Mouse (Mus musculus): Measurements from ENCODE around the gene Gm340.

GRCm38 (mm10) chr19:41556981-41557380, 25.2 kb upstream of the Gm340 start:
- no peak for TF ChIP-seq CTCF (conservative IDR thresholded peaks at IDR 0.05 in 1 of 2, IDR thresholded peaks at IDR 0.05 in 1 of 2; ENCODE audit: low read depth in 2 of 2, low read length in 2 of 2)
- no peak for TF ChIP-seq CHD2 (IDR thresholded peaks at IDR 0.05; ENCODE audit: low read length)
- no peak for TF ChIP-seq POLR2A (IDR thresholded peaks at IDR 0.05; ENCODE audit: low read depth, low read length)
- TF ChIP-seq MEF2A (IDR thresholded peaks at IDR 0.05; ENCODE audit: borderline replicate concordance, low read depth, low read length): no peak
- TF ChIP-seq USF1 (IDR thresholded peaks at IDR 0.05; ENCODE audit: low read depth, low read length): no peak
- no peak for TF ChIP-seq MAFK (IDR thresholded peaks at IDR 0.05; ENCODE audit: insufficient replicate concordance, low read length)
- no peak for TF ChIP-seq ELF1 (IDR thresholded peaks at IDR 0.05; ENCODE audit: low read depth, low read length)
